Mouse (Mus musculus): ENCODE measurements around the gene Hebp2.

Gene Hebp2

GRCm38 (mm10) chr10:18511496-18511895 is 34.4 kb downstream of the Hebp2 start:
- intact Hi-C loops (cut with DNase I) = no loop called here

- intact Hi-C loops (cut with DNase I) = no loop called here
Observed at GRCm38 (mm10) chr10:18510663-18511062, 35.2 kb downstream of the Hebp2 start.

GRCm38 (mm10) chr10:18508586-18508985 is 37.3 kb downstream of the Hebp2 start:
- intact Hi-C loops (cut with DNase I) = no loop called here

- intact Hi-C loops (cut with DNase I) = no loop called here
Observed at GRCm38 (mm10) chr10:18507869-18508473, 37.9 kb downstream of the Hebp2 start.

GRCm38 (mm10) chr10:18506501-18506946 is 39.4 kb downstream of the Hebp2 start:
- intact Hi-C loops (cut with DNase I) = no loop called here

GRCm38 (mm10) chr10:18505690-18506089 is 40.2 kb downstream of the Hebp2 start:
- intact Hi-C loops (cut with DNase I) = no loop called here

- intact Hi-C loops (cut with DNase I) = no loop called here
Observed at GRCm38 (mm10) chr10:18501997-18502396, 43.9 kb downstream of the Hebp2 start.

GRCm38 (mm10) chr10:18497066-18497465 is 48.8 kb downstream of the Hebp2 start:
- intact Hi-C loops (cut with DNase I) = no loop called here

- intact Hi-C loops (cut with DNase I) = no loop called here
Observed at GRCm38 (mm10) chr10:18494249-18494648, 51.6 kb downstream of the Hebp2 start.

- intact Hi-C loops (cut with DNase I) = no loop called here
Observed at GRCm38 (mm10) chr10:18493010-18493894, 52.6 kb downstream of the Hebp2 start.

GRCm38 (mm10) chr10:18491952-18492351 is 53.9 kb downstream of the Hebp2 start:
- intact Hi-C loops (cut with DNase I) = no loop called here

- intact Hi-C loops (cut with DNase I) = no loop called here
Observed at GRCm38 (mm10) chr10:18489936-18490335, 55.9 kb downstream of the Hebp2 start.
